Mouse (Mus musculus) layer of hippocampus, adult 2 months (tissue): ENCODE results near the gene Atp6v0c. TPM values are rescaled to one million over a fixed set of nuclear protein-coding genes. Genes with fewer than 3 reads are reported as not detected.
A peak's percentile ranks its signal among the peaks of the same experiment; 100 is the strongest.
"Not testable (repeated sequence)": the region's sequence is repeated elsewhere in the genome, so short reads cannot be mapped to it uniquely, and the experiment has no call there.

Experiments
- DNase-seq, 2 experiments: peaks; one replicate each; pipeline ENCODE4 v3.0.0; 2022; ENCODE audit warnings: low spot score in 2 of 2
- H3K27ac ChIP-seq: fragments of 200-600 bp; 2 replicates; pipeline ENCODE4 v1.8.1; 2022
- H3K4me3 ChIP-seq: fragments of 200-600 bp; 2 replicates; pipeline ENCODE4 v1.8.1; 2022; ENCODE audit warnings: mild to moderate bottlenecking
- CTCF ChIP-seq: fragments of 200-600 bp; conservative IDR thresholded peaks from 2 replicates; pipeline ENCODE4 v1.8.1; 2022; ENCODE audit warnings: antibody characterized with exemption, mild to moderate bottlenecking, moderate library complexity
- total RNA-seq, 2 experiments: library from RNA; stranded (reverse); gene quantifications; 2 replicates each; pipeline ENCODE4 v1.2.3; 2021

Atp6v0c gene
- total RNA-seq, 2 experiments from 2014 or later = 1,075 to 1,153 TPM

DNA sequence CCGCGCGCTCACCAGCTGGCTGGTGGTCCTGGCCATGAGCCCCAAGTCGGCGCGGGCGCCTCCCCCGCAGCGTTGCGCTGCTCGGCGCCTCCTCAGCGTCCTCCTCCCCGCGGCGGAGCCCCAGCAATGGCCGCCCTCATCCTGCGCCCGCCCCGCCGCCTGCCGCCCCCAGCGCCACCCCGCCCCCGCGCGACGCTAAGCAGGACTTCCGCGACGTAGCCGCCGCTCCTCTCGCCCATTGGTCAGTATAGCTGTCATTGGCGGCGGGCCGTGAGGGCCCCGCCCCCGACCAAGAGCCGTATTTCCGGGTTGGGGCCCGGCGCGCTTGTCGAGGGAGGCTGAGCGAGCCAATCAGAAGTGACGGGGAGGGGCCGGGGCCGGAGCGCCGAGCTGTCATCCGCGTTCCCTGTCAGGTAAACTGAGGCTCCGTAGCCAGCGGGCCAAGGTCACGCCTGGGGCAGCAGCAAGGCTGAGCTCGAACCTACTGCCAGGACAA is 28.0 kb downstream of the Atp6v0c start:
- peak; percentile 97 to 98 for DNase-seq
- Histone ChIP-seq H3K27ac (peak overlapping the region; percentile 98), H3K4me3 (peak overlapping the region; percentile 91)
- TF ChIP-seq CTCF = 0 out of 2 replicates have a peak, but pooled peaks have one; percentile 3

GRCm38 (mm10) chr17:24140845-24141424 is 28.6 kb downstream of the Atp6v0c start:
- peak overlapping the region; percentile 91 for H3K4me3 ChIP-seq
- no peak for TF ChIP-seq CTCF
- peak overlapping the region; percentile 98 for H3K27ac ChIP-seq
- DNase-seq = no peak

GRCm38 (mm10) chr17:24139968-24140367 is 29.5 kb downstream of the Atp6v0c start:
- no peak overlapping the region for H3K27ac ChIP-seq
- no peak for DNase-seq
- no peak for TF ChIP-seq CTCF
- H3K4me3 ChIP-seq = peak overlapping the region; percentile 91

DNA sequence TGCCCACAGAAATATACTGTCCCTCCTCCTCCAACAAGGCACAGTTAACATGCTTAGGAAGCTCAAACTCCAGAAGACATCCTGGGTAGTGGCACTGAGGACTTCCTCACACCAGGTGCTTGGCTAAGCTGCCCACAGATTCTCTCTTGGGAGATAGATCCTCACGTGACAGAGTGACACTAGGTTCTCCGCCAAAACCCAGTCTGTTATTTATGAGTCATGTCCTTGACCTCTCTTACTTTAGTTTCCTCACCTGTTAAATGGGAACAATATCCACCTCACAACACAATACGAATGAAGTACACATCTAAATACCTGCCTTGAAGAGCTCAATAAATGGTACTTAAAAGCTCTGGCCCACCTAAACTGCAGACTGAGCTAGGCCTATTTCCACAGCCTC is 30.2 kb downstream of the Atp6v0c start:
- no peak overlapping the region for H3K4me3 ChIP-seq
- no peak for DNase-seq
- TF ChIP-seq CTCF = no peak
- no peak overlapping the region for H3K27ac ChIP-seq

GRCm38 (mm10) chr17:24137226-24137880 is 32.1 kb downstream of the Atp6v0c start:
- TF ChIP-seq CTCF = no peak
- H3K27ac ChIP-seq = no peak overlapping the region
- DNase-seq = no peak
- H3K4me3 ChIP-seq = no peak overlapping the region

DNA sequence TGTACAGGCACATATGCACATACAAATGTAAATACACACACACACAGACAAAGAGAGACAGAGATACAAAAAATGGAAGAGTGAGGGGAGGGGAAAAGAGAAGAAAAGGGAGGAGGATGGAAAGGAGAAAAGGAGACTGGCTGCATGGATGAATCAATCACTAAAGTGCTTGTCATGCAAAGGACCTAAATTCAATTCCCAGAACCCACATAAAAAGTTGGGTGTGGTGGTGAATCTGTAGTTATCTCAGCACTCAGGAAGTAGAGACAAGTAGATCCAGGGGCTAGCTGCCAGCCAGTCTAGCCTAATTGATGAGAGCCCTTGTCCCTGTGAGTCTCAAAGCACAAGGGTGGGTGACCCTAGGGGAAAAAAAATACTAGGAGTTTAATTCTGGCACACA is 35.4 kb downstream of the Atp6v0c start:
- TF ChIP-seq CTCF = no peak

DNA sequence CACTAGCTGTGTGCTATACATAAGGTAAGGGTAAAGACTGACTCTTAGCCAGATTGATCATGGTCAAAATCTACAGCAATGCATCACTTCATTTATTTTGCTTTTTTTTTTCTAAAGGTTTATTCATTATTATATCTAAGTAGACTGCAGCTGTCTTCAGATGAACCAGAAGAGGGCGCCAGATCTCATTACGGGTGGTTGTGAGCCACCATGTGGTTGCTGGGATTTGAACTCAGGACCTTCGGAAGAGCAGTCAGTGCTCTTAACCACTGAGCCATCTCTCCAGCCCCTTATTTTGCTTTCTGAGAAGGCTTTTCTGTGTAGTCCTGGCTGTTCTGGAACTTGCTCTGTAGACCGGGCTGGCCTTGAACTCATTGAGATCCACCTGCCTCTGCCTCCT is 36.6 kb downstream of the Atp6v0c start:
- H3K27ac ChIP-seq, H3K4me3 ChIP-seq, DNase-seq: not testable (repeated sequence)
- TF ChIP-seq CTCF = peak; percentile 57

More for the DNA sequence above, 35.4 kb downstream of the Atp6v0c start:
- no peak overlapping the region for H3K4me3 ChIP-seq
- DNase-seq = no peak
- no peak overlapping the region for H3K27ac ChIP-seq

DNA sequence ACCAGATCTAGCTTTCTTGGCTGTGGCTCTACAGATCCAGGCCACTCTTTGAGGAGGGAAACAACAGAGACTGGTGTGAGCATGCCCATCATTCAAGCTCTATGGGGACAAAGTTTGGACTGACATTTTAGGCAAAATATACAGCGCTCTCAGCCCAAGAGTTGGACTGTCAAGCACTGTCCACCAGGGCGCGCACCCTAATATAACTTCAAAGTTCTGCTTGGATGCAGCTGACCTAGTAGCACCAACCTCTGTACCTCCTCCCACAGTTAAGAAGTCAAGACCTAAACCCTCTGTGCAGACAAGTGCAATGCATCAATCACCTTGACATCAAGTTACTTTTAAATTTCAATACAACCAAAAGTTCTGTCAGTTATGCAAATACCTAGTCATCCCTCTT is 37.9 kb downstream of the Atp6v0c start:
- no peak; the same call in 1 of the 2 replicates for TF ChIP-seq CTCF
- H3K27ac ChIP-seq = no peak overlapping the region

DNA sequence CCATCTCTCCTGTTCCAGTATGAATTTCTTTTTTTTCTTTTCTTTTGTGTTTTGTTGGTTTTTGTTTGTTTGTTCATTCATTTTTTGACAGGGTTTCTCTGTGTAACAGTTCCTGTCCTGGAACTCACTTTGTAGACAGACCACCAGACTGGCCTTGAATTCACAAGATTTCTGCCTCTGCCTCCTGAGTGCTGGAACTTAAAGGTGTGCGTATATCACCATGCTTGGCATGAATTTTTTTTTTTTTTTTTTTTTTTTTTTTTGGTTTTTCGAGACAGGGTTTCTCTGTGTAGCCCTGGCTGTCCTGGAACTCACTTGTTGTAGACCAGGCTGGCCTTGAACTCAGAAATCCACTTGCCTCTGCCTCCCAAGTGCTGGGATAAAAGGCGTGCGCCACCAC is 40.3 kb downstream of the Atp6v0c start:
- not testable (repeated sequence) for H3K27ac ChIP-seq, H3K4me3 ChIP-seq, DNase-seq

More for the DNA sequence above, 37.9 kb downstream of the Atp6v0c start:
- DNase-seq = no peak
- H3K4me3 ChIP-seq = no peak overlapping the region

DNA sequence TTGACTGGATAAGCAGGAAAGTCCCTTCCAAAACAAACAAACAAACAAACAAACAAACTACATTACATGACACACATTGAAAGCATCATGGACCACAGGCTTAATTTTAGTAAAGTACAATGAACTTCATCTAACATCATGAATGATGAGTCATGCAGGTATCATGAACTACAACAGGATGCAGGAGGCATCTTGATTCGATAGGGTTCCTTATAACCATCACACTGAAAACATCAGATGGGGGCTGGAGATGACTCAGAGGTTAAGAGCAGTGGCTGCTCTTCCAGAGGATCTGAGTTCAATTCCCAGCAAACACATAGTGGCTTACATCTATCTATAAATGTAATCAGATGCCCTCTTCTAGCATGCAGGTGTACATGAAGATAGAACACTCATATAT is 41.9 kb downstream of the Atp6v0c start:
- no peak for DNase-seq
- Histone ChIP-seq H3K27ac (no peak overlapping the region), H3K4me3 (no peak overlapping the region)
- TF ChIP-seq CTCF = no peak

GRCm38 (mm10) chr17:24126801-24127200 is 42.7 kb downstream of the Atp6v0c start:
- no peak for DNase-seq

DNA sequence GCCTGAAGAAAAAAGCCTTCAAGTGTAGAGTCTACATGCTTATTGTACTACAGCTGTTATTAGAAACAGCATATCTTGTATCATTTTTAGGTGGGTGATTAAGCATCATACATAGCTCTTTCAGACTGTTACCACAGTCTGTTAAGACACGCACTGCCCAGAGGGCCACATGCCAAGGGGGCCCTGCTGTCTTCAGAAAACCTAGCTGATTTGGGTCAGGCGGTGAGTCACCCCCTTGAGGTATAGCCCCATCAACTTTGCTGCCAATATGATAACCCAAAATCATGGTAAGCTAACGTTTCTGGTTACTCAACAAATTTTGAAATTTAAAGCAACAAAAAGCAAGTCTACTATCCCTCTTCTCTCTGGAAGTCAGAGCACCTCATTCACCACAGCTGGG is 50.1 kb downstream of the Atp6v0c start:
- no peak overlapping the region for H3K4me3 ChIP-seq
- no peak overlapping the region for H3K27ac ChIP-seq
- no peak for DNase-seq
- no peak for TF ChIP-seq CTCF

More at GRCm38 (mm10) chr17:24126801-24127200, 42.7 kb downstream of the Atp6v0c start:
- no peak overlapping the region for H3K27ac ChIP-seq
- no peak for TF ChIP-seq CTCF
- H3K4me3 ChIP-seq = no peak overlapping the region

Other genes starting within 250 kb of the Atp6v0c start
- gene Sbp, start 228.0 kb downstream of the Atp6v0c start, total RNA-seq = not detected
- not detected for gene Sbpl, start 214.4 kb downstream of the Atp6v0c start, total RNA-seq
- gene Prss30, start 189.1 kb downstream of the Atp6v0c start, total RNA-seq = under 1 TPM in 1 of 2 experiments, not detected in 1; 0.32 TPM
- gene Prss22, start 171.6 kb downstream of the Atp6v0c start, total RNA-seq = not detected
- not detected for gene Prss27, start 131.6 kb downstream of the Atp6v0c start, total RNA-seq
- 10 to 100 TPM; 26.6 to 28.8 TPM for gene Kctd5, start 96.2 kb downstream of the Atp6v0c start, total RNA-seq
- gene Pdpk1, start 18.8 kb downstream of the Atp6v0c start, total RNA-seq = 100 to 1,000 TPM in 1 of 2 experiments, 10 to 100 TPM in 1; 97.3 to 109 TPM
- gene Amdhd2, start 5.9 kb downstream of the Atp6v0c start, total RNA-seq = 10 to 100 TPM; 43.1 to 45.3 TPM
- gene Tbc1d24, start 35.9 kb upstream of the Atp6v0c start, total RNA-seq = 10 to 100 TPM; 61.2 to 66.1 TPM
- 1 to 10 TPM; 9.1 to 9.9 TPM for gene Ntn3, start 39.8 kb upstream of the Atp6v0c start, total RNA-seq
- 1 to 10 TPM; 9.5 to 9.8 TPM for gene Tedc2, start 51.1 kb upstream of the Atp6v0c start, total RNA-seq
- 1 to 10 TPM; 4.6 to 6.2 TPM for gene Ccnf, start 81.8 kb upstream of the Atp6v0c start, total RNA-seq
- gene Abca17, start 181.4 kb upstream of the Atp6v0c start, total RNA-seq = 1 to 10 TPM in 1 of 2 experiments, under 1 TPM in 1; 0.69 to 1.2 TPM
- 10 to 100 TPM; 64.6 to 66.9 TPM for gene Abca3, start 182.2 kb upstream of the Atp6v0c start, total RNA-seq
- 100 to 1,000 TPM; 127 to 134 TPM for gene Rnps1, start 244.9 kb upstream of the Atp6v0c start, total RNA-seq